Mouse (Mus musculus): ENCODE measurements around the gene C3.
A peak's percentile ranks its signal among the peaks of the same experiment; 100 is the strongest.

The C3 gene

GRCm38 (mm10) chr17:57228014-57228413 is at the start of gene C3:
Gene C3, minus strand, starts transcription at chr17:57228136.
- DNase-seq (ENCODE audit: low read depth), result peak; percentile 73

- DNase-seq (ENCODE audit: low read depth), result peak; percentile 69
Measured at GRCm38 (mm10) chr17:57276634-57277121, 48.7 kb upstream of the C3 start.

DNA sequence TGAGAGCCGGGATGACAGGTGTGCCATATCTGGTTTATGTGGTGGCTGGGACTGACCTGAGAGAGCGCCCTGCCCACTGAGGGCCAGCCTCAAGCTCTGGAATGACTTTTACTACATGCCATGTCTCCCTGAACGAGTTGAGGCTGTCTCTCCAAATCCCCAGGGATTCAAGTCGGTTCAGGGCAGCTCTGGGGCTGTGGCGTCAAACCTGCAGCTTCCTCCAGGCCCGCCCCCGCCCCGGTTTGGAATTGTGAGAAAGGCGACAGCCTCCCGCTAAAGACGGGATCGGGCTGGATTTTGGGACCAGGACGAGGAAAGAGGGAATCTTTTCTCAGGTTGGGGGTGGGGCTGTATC is 48.0 kb upstream of the C3 start:
- DNase-seq (ENCODE audit: low read depth), result no peak

DNA sequence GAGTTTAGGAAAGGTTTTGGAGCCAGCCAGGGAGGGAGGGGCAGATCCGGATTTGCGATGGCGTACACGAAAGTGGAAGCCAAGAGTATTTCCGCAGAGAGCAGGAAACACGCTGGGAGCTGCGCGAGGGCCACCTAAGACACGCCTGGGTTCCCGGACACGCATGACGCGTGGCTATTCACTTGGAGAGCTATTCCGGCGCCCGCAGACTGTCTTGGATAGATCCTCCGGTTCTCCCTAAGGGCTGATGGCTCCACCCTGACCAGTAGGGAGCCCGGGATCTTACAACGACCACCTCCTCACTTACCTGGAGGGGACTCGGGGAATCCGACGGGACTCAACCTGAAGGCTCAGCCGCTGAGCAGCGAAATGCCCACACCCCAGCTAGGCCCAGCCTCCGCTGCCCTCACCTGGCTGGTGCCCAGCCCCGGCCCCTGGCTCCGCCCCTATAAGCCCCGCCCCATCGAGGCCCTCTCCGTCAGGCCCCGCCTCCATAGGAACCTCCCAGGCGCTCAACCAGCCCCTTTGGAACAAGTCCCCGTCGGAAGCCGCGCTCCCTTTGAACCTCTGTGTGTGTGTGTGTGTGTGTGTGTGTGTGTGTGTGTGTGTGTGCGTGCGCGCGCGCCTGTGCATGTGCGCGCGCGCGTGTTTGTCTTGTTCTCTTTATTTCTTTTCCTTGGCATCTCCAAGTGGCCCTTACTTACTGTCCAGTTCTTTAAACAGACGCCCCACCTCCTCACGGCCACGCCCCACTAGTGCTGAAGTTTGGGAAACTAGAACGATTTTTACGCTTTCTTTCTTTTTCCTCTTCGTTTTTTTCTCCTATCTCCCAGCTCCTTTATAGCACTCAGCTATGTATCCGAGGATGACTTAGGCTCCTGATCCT is 47.4 kb upstream of the C3 start:
- peak; percentile 54 for DNase-seq (ENCODE audit: low read depth)

DNA sequence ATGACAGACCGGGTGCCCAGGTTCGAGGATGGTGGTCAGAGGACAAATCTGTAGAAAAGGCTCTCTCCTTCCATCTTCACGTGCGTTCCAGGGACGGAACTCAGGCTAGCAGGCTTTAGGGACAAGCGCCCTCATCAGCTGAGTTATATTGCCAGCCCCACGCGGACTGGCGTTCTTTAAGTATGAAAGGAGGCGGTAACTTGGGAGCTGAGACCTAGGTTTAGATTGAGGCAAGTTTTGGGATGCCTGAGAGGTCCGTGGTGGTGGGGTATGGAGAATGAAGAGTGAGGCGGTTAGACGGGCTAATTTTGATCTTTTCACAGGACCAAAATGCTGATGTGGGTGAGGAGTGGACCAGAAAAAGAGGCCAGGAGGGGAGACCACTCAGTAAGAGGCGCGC is 46.8 kb upstream of the C3 start:
- DNase-seq (ENCODE audit: low read depth), result no peak

- DNase-seq (ENCODE audit: low read depth), result no peak
Measured at GRCm38 (mm10) chr17:57273846-57274245, 45.9 kb upstream of the C3 start.

- no peak for DNase-seq (ENCODE audit: low read depth)
Measured at GRCm38 (mm10) chr17:57271301-57271700, 43.4 kb upstream of the C3 start.

GRCm38 (mm10) chr17:57267556-57268126 is 39.7 kb upstream of the C3 start:
- DNase-seq (ENCODE audit: low read depth), result no peak

GRCm38 (mm10) chr17:57264972-57265945 is 37.3 kb upstream of the C3 start:
- DNase-seq (ENCODE audit: low read depth), result no peak

DNA sequence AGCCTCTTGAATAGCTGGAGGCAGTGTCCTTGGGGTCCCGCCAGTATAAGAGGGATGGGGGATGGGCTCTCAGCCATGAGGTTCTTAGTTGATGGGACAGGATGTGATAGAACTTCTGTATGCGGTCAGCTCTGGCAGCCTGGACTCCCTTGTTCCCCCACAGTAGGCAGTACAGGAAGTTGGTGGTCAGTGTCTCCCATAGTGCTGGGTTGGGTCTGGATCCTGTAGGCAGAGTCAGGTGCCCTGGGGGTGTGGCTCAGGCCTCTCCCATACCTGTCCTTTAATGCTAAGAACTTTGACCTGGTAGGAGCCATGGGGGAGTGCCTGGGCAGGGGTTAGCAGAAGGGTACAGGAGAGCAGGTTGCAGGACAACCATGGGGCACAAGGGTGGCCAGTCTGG is 36.2 kb upstream of the C3 start:
- DNase-seq (ENCODE audit: low read depth), result no peak

- no peak for DNase-seq (ENCODE audit: low read depth)
Measured at GRCm38 (mm10) chr17:57262901-57263550, 35.1 kb upstream of the C3 start.

DNA sequence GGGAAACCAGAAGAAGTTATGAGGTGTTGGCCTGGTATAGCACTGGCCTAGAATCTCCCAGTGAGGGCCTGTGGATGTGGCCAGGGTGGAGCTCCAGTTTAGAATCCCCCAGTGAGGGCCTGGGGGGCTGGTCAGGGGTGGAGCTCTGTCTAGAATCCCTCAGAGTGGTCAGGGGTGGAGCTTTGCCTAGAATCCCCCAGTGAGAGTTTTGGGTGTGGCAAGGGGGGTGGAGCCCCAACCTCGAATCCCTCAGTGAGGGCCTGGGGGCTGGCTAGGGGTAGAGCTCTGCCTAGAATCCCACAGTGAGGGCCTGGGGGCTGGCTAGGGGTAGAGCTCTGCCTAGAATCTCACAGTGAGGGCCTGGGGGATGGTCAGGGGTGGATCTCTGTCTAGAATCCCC is 33.9 kb upstream of the C3 start:
- no peak for DNase-seq (ENCODE audit: low read depth)

DNA sequence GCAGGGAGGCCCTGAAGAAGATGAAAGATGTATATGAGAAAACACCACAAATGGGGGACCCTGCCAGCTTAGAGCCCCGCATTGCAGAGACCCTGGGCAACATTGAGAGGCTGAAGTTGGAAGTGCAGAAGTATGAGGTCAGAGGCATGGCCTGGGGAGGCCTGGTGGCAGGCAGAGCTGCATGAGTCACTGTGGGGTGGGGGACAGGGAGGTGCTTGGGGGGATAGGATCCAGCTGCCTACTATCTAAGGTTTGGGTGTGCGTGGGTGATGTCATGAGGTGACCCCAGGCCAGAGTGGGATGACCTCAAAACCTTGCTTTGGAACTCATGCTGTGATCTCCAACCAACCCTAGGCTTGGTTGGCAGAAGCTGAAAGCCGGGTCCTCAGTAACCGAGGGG is 33.4 kb upstream of the C3 start:
- DNase-seq (ENCODE audit: low read depth), result no peak

GRCm38 (mm10) chr17:57260351-57260750 is 32.4 kb upstream of the C3 start:
- no peak for DNase-seq (ENCODE audit: low read depth)

DNA sequence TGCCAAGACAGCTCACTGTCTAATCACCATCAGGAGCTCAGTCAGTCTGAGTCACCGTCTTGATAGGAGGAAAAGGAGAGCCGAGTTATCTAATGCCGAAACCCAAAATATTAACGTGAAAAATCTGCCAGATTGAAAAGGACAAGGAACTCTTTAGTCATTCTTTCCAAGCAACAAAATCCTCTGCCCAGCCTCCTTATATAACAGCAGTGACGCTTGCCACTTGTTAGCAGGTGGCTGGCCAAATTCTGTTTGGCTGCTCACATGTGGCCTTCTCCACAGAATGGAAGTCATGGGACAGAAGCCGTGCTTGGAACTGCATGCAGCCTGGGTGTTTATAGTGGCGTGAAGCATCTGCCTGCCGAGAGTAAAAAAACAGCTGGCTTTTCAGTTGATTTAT is 31.8 kb upstream of the C3 start:
- no peak for DNase-seq (ENCODE audit: low read depth)

GRCm38 (mm10) chr17:57258191-57258590 is 30.3 kb upstream of the C3 start:
- no peak for DNase-seq (ENCODE audit: low read depth)

- no peak for DNase-seq (ENCODE audit: low read depth)
Measured at GRCm38 (mm10) chr17:57256921-57257485, 29.1 kb upstream of the C3 start.

GRCm38 (mm10) chr17:57255354-57255753 is 27.4 kb upstream of the C3 start:
- DNase-seq (ENCODE audit: low read depth), result no peak

GRCm38 (mm10) chr17:57253306-57253705 is 25.4 kb upstream of the C3 start:
- no peak for DNase-seq (ENCODE audit: low read depth)

GRCm38 (mm10) chr17:57251431-57251830 is 23.5 kb upstream of the C3 start:
- DNase-seq (ENCODE audit: low read depth), result no peak

GRCm38 (mm10) chr17:57250461-57251160 is 22.7 kb upstream of the C3 start:
- DNase-seq (ENCODE audit: low read depth), result no peak
